Mouse (Mus musculus): ENCODE measurements around the gene Ccdc96.

GRCm38 (mm10) chr5:36463391-36463790 lies 21.0 kb upstream of the Ccdc96 start:
- TF ChIP-seq CTCF (IDR thresholded peaks at IDR 0.05; ENCODE audit: extremely low read depth, insufficient read depth, insufficient read length, insufficient replicate concordance) (no peak), POLR2A (IDR thresholded peaks at IDR 0.05; ENCODE audit: low read depth, low read length) (no peak)

Data from spleen, adult 2 months (tissue).